Mouse (Mus musculus) liver, embryonic 15.5 days (tissue): Measurements from ENCODE around the gene Plbd2. TPM values are rescaled to one million over a fixed set of nuclear protein-coding genes. Genes with fewer than 3 reads are reported as not detected.

Source experiments
- ATAC-seq: fragments of 200-750 bp; cut with Nextera tagmentation; 2 replicates; pipeline ENCODE4 v1.8.0; 2017; ENCODE audit warnings: moderate number of reproducible peaks, mild to moderate bottlenecking, moderate library complexity; ENCODE audit not compliant: insufficient read depth
- H3K27ac ChIP-seq: fragments of 300-500 bp; sonication (generic); replicated peaks from 2 replicates; pipeline ENCODE4 v1.5.1; 2015; ENCODE audit warnings: mild to moderate bottlenecking, inconsistent platforms
- H3K27me3 ChIP-seq: fragments of 300-500 bp; sonication (generic); 2 replicates; pipeline ENCODE4 v1.6.1; 2015; ENCODE audit warnings: mild to moderate bottlenecking, inconsistent platforms
- H3K36me3 ChIP-seq: fragments of 300-500 bp; sonication (generic); replicated peaks from 2 replicates; pipeline ENCODE4 v1.6.1; 2015; ENCODE audit warnings: moderate library complexity, mild to moderate bottlenecking, inconsistent platforms
- H3K4me1 ChIP-seq: fragments of 300-500 bp; sonication (generic); replicated peaks from 2 replicates; pipeline ENCODE4 v1.6.1; 2015; ENCODE audit warnings: inconsistent platforms
- H3K4me2 ChIP-seq: fragments of 300-500 bp; sonication (generic); 2 replicates; pipeline ENCODE4 v1.6.1; 2015; ENCODE audit warnings: moderate library complexity, mild to moderate bottlenecking, inconsistent platforms
- H3K4me3 ChIP-seq: fragments of 300-500 bp; sonication (generic); replicated peaks from 2 replicates; pipeline ENCODE4 v1.5.1; 2015; ENCODE audit warnings: mild to moderate bottlenecking, inconsistent platforms
- H3K9ac ChIP-seq: fragments of 300-500 bp; sonication (generic); 2 replicates; pipeline ENCODE4 v1.6.1; 2015; ENCODE audit warnings: moderate library complexity, mild to moderate bottlenecking, inconsistent platforms
- H3K9me3 ChIP-seq: fragments of 300-500 bp; sonication (generic); replicated peaks from 2 replicates; pipeline ENCODE4 v1.6.1; 2016; ENCODE audit warnings: inconsistent platforms
- WGBS: fragments of 180-500 bp; shearing (Covaris S2); methylation state at CpG from one replicate; pipeline ENCODE4 v1.1.7; 2015; ENCODE audit warnings: mixed read lengths; ENCODE audit not compliant: insufficient replicate concordance; 5-methylcytosine and 5-hydroxymethylcytosine counted together
- polyA plus RNA-seq: library from polyadenylated mRNA; unstranded; fragments of >200 nt; fragmentation: Nextera tagmentation; extraction: Ambion mirVana; gene quantifications from 2 replicates; pipeline ENCODE4 v1.2.1, GENCODE M21; 2015

Plbd2 gene
- polyA plus RNA-seq, 1 experiment from 2014 or later = 18.0 TPM

DNA sequence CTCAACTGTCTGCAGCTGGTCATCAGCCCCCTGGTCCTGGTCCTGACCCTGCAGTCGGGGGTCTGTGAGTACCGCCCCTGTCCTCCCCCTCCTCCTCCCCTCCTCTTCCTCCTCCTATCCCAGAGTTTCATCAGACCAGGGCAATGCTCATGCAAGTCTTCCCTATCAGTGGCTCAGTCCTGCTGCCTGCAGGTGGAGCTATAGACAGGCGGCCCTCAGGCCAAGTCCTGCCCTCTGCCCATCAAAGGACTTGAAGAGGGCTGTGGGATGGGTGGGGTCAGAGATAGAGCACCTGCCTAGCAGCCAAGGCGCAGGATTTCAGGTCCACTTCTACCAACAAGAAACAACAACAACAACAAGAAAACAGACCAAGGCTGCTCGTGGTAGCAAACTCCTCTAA, 22.3 kb upstream of the Plbd2 start:
- 44% methylated on average over 5 of the region's 5 CpGs for WGBS
- H3K27me3 ChIP-seq = no peaks in the 10 kb centered on the region
- ATAC-seq = no peak

DNA sequence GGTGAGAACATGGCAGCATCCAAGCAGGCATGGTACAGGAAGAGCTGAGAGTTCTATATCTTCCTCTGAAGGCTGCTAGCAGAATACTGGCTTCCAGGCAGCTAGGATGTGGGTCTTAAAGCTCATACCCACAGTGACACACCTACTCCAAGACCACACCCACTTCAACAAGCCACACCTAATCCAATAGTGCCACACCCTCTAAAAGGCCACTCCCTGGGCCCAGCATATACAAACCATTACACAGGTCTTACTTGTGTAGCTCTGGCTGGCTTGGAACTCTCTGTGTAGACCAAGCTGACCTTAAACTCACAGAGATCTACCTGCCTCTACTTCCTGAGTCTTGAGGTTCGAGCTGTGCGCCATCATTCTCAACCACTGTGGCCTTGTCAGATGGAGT, 21.3 kb upstream of the Plbd2 start:
- H3K27ac ChIP-seq = no peak overlapping the region
- peak; percentile 54 for ATAC-seq
- H3K4me3 ChIP-seq = no peak overlapping the region
- peaks cover 25% of the 10 kb centered on the region for H3K4me1 ChIP-seq
- H3K4me2 ChIP-seq = no peak overlapping the region
- H3K9me3 ChIP-seq = no peaks in the 10 kb centered on the region
- peaks cover 49% of the 10 kb centered on the region for H3K36me3 ChIP-seq
- 83% methylated on average over 2 of the region's 2 CpGs for WGBS
- no peak overlapping the region for H3K9ac ChIP-seq
- H3K27me3 ChIP-seq = no peaks in the 10 kb centered on the region

More for the DNA sequence above, 22.3 kb upstream of the Plbd2 start:
- no peak overlapping the region for H3K9ac ChIP-seq
- H3K9me3 ChIP-seq = no peaks in the 10 kb centered on the region
- H3K4me2 ChIP-seq = no peak overlapping the region
- H3K4me1 ChIP-seq = peaks cover 25% of the 10 kb centered on the region
- no peak overlapping the region for H3K27ac ChIP-seq
- H3K4me3 ChIP-seq = no peak overlapping the region
- H3K36me3 ChIP-seq = peaks cover 47% of the 10 kb centered on the region

DNA sequence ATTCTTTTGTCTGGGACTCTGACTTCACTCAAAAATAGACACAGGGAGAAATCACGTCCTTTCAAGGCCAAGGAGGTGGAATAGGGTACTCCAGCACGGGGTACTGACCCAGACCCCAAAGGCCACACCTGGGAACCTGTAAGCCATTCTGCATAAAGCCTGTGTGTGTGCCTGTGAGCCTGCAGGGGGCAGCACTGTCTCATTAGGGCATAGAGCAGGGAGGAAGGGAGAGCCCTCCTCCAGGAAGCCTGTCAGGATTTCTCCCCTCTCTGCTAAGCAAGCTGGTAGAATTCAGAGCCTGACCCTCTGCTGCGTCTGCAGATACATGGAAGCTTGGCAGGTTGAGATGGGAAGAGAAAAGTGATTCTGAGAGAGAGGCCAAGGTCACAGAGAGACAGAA, 19.2 kb upstream of the Plbd2 start:
- WGBS = 71% methylated on average over 3 of the region's 3 CpGs
- H3K4me1 ChIP-seq = peaks cover 27% of the 10 kb centered on the region

DNA sequence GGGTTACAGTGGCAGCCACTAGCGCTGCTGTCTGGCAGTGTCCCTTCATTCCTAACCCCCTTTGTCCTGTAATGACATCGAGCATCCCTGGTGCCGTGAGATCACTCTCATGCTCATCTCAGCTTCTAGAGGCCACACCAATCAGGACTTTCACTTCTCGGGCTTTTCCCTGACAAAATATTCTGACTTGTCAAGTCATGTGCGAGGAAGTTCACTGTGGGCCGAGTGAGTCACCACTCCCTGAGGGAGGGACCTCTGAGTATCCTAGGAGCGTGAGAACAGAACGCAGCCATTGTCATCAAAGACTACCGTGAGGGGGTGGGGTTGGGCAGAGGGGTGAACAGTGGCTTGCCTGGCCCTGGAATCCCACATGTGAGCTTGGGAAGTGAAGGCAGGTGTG, 14.1 kb upstream of the Plbd2 start:
- Histone ChIP-seq H3K27me3 (no peaks in the 10 kb centered on the region), H3K9ac (no peak overlapping the region), H3K9me3 (no peaks in the 10 kb centered on the region), H3K36me3 (peaks cover 28% of the 10 kb centered on the region), H3K27ac (no peak overlapping the region), H3K4me2 (no peak overlapping the region), H3K4me1 (peaks cover 43% of the 10 kb centered on the region), H3K4me3 (no peak overlapping the region)
- no peak for ATAC-seq
- 54% methylated on average over 9 of the region's 9 CpGs for WGBS

More for the DNA sequence above, 19.2 kb upstream of the Plbd2 start:
- Histone ChIP-seq H3K9ac (no peak overlapping the region), H3K27ac (no peak overlapping the region), H3K4me2 (no peak overlapping the region), H3K4me3 (no peak overlapping the region), H3K36me3 (peaks cover 47% of the 10 kb centered on the region), H3K9me3 (no peaks in the 10 kb centered on the region), H3K27me3 (no peaks in the 10 kb centered on the region)
- no peak for ATAC-seq

DNA sequence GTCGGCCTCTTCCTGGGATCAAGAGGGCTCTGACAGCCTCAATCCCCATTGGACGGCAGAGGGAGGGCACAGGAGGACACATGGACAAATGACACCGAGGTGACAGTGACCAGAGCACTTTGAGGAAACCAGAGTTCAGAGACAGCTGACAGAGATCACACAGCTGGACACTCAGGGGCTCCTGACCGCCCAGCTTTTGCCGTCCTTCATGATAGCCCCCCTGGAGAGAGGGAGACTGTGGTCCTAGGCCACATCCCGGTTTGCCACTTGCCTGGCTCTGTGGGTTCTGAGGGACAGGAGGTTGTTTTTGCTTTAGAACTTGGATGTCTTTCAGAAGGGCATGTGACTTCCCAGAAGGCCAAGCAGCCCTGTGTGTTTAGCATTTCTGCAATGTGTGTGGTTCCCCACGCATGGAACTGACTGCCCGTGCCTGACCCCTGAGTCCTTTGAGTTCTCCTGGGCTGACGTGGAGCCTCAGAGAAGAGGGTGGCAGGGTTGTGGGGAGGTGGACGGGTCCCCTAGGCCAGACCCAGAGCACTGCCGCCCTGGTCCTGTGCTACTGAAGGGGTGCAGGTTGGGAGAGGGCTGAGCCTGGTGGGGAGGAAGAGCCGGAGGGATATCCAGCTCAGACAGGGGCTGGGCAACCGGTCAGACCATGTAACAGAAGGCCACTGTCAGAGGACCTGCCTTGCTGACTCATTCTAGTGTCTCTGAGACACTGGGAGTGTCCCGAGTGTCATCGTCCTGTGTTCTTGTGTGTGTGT, 13.0 kb upstream of the Plbd2 start:
- Histone ChIP-seq H3K36me3 (peaks cover 18% of the 10 kb centered on the region), H3K27ac (0 out of 2 replicates have a peak overlapping the region, but pooled peaks have one; percentile 7), H3K4me3 (no peak overlapping the region), H3K9me3 (no peaks in the 10 kb centered on the region), H3K4me2 (peak overlapping the region; percentile 0; the same call in 1 of the 2 replicates), H3K9ac (no peak overlapping the region), H3K27me3 (peaks cover 9% of the 10 kb centered on the region; the same call in 1 of the 2 replicates), H3K4me1 (peaks cover 54% of the 10 kb centered on the region)
- 59% methylated on average over 15 of the region's 15 CpGs for WGBS
- ATAC-seq = no peak

DNA sequence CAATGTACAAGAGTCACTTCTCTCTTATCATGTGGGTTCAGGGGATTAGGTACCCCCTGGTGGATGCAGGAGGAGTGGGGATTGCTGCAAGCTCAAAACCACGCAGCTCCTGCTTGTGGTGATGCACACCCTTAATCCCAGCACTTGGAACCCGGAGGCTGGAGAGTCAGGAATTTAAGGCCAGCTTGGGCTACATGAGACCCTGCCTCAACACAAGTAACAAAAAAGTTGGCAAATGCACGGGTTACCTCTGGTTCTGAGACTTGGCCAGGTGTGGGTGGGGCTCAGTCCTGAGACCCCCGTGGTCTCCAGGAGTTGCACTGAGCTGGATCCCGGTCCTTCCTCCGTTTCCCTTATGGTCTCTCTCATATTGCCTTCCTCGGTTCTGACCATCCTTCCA, 12.0 kb upstream of the Plbd2 start:
- Histone ChIP-seq H3K9me3 (no peaks in the 10 kb centered on the region), H3K27me3 (peaks cover 10% of the 10 kb centered on the region; the same call in 1 of the 2 replicates), H3K4me1 (peaks cover 64% of the 10 kb centered on the region), H3K36me3 (peaks cover 12% of the 10 kb centered on the region; the same call in 1 of the 2 replicates), H3K4me3 (no peak overlapping the region), H3K4me2 (no peak overlapping the region), H3K9ac (no peak overlapping the region), H3K27ac (no peak overlapping the region)
- 70% methylated on average over 7 of the region's 7 CpGs for WGBS
- no peak for ATAC-seq

DNA sequence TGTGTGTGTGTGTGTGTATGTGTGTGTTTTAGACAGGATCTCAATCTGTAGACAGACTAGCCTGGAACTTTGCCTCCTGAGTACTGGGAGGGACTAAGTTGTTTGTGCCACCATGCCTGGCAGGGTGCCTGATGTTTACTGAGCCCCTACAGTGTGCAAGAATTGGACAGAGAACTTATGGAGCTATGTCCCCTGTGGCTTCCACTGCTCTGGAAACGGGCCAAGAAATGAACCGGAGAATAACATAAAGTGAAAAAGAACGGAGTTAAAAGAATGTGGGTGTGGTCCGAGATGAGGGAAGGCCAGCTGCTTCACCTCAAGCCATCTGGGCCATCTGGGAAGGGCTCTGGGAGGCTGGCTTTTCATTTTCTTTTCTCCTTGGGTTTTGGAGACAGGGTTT, 11.3 kb upstream of the Plbd2 start:
- no peak for ATAC-seq
- 56% methylated on average over 4 of the region's 4 CpGs for WGBS

DNA sequence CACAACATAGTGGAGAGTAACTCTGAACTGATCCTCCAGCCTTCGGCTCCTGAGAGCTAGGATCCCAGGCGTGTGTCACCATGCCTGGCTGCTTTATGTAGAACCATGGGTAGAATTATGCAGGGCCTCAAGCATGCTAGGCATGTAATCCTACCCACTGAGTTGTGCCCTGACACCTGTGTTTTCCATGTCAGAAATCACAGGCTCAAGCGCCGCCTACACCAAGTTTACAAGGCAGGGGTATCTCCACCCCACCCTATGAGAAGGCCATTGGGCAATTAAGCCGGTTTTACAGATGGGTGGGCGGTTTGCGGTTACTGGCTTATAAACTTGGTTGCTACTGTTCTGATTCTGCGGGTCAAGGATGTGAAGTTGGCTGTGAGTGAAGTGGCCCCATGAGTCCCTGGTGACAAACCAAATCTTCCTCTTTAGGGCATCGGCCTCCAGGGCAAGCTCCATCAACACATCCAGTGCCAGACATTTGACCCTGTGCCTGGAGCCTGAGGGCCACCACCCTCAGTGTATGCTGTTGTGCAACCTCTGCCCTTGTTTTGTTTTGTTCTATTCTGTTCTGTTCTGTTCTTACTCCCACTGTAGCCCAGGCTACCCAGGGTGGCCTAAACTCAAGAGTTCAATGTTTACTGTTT, 10.7 kb upstream of the Plbd2 start:
- Histone ChIP-seq H3K27ac (no peak overlapping the region), H3K27me3 (peaks cover 10% of the 10 kb centered on the region; the same call in 1 of the 2 replicates), H3K4me1 (peaks cover 64% of the 10 kb centered on the region), H3K4me2 (peak overlapping the region; percentile 3; the same call in 1 of the 2 replicates), H3K4me3 (no peak overlapping the region), H3K36me3 (0 out of 2 replicates have a peak, but pooled peaks cover 5% of the 10 kb centered on the region), H3K9ac (no peak overlapping the region), H3K9me3 (no peaks in the 10 kb centered on the region)
- WGBS = 78% methylated on average over 9 of the region's 9 CpGs
- ATAC-seq = no peak

More for the DNA sequence above, 11.3 kb upstream of the Plbd2 start:
- peaks cover 9% of the 10 kb centered on the region; the same call in 1 of the 2 replicates for H3K36me3 ChIP-seq
- H3K27ac ChIP-seq = no peak overlapping the region
- H3K4me1 ChIP-seq = peaks cover 64% of the 10 kb centered on the region
- H3K4me3 ChIP-seq = no peak overlapping the region
- no peaks in the 10 kb centered on the region for H3K9me3 ChIP-seq
- no peak overlapping the region for H3K4me2 ChIP-seq
- H3K27me3 ChIP-seq = peaks cover 10% of the 10 kb centered on the region; the same call in 1 of the 2 replicates
- H3K9ac ChIP-seq = no peak overlapping the region

DNA sequence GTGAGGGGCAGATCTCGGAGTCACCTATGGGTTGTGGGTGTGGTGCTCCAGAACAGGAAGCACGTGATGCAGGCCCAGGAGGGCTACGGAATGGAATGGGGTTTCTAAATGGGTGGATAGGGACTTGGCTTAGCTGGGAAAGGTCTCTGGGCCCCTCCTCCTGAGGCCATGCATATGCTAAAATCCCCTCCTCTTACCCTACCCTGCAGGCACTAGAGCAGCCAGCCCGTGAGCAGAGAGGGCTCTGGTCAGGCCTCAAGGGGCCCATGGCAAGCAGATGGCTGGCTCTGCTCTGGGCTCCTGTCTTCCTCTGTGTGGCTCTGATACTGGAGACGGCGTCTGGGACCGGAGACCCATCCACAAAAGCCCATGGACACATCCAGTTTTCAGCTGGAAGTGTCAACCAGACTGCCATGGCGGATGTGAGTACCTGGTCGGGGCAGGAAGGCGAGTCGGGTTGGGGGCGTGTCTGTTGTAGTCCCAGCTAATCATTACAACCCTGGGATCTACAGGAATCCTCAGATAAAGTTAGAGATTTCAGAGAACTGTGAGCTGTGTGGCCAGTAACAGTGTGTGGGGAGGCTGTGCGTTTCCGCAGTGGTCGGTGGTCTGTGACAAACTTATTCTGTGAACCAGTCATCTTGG, 9.6 kb upstream of the Plbd2 start:
- Histone ChIP-seq H3K27ac (no peak overlapping the region), H3K36me3 (0 out of 2 replicates have a peak, but pooled peaks cover 5% of the 10 kb centered on the region), H3K4me3 (peak overlapping the region; percentile 62; the same call in 1 of the 2 replicates), H3K27me3 (peaks cover 10% of the 10 kb centered on the region; the same call in 1 of the 2 replicates), H3K4me2 (peak overlapping the region; percentile 77), H3K9me3 (no peaks in the 10 kb centered on the region), H3K4me1 (peaks cover 64% of the 10 kb centered on the region), H3K9ac (no peak overlapping the region)
- WGBS = 57% methylated on average over 15 of the region's 15 CpGs
- ATAC-seq = no peak

DNA sequence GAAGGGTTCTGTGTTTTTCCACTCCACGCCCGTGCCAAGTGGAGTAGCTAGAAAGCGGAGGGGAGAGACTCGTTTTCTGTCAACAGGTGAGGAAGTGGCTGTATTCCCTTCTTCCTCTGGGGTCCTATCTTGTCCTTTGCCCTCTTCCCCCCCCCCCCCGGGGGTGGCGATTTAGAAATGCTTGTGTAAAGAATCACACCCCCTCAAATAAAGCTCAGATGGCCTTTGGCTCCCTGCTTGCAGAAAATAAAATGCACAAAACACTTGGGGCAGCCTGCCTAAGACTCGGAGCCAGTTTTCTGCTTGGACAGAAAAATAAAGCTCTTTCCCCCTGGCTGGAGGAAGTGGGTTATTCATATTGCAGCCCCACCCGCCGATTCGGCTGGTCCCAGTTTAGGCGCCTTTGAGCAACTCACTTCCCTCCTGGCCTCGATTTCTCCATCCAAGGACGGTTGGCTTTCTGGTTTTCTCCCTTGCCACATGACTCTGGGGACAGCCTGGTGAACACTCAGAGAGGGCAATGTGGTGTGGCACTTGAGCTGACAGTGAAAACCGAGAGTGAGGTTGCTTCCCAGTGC, 8.3 kb upstream of the Plbd2 start:
- Histone ChIP-seq H3K4me1 (peaks cover 54% of the 10 kb centered on the region), H3K27me3 (peaks cover 10% of the 10 kb centered on the region; the same call in 1 of the 2 replicates), H3K9me3 (no peaks in the 10 kb centered on the region), H3K4me3 (peak overlapping the region; percentile 62), H3K27ac (peak overlapping the region; percentile 71), H3K4me2 (peak overlapping the region; percentile 77), H3K9ac (peak overlapping the region; percentile 53), H3K36me3 (0 out of 2 replicates have a peak, but pooled peaks cover 5% of the 10 kb centered on the region)
- ATAC-seq = 0 out of 2 replicates have a peak, but pooled peaks have one; percentile 1
- 5% methylated on average over 14 of the region's 14 CpGs for WGBS
